Mouse (Mus musculus): Measurements from ENCODE around the gene Nhlrc4.

- TF ChIP-seq POLR2A (IDR thresholded peaks at IDR 0.05; ENCODE audit: borderline replicate concordance, low read depth, low read length) = no peak
- TF ChIP-seq CTCF (IDR thresholded peaks at IDR 0.05; ENCODE audit: low read depth, low read length) = no peak
Observed at GRCm38 (mm10) chr17:25941511-25942241, 3.1 kb downstream of the Nhlrc4 start.

Measured in bone marrow macrophage, adult 2 months (primary cell).